Mouse (Mus musculus): ENCODE results near the gene Irf9.

GRCm38 (mm10) chr14:55656935-55657334 lies 53.6 kb downstream of the Irf9 start:
- TF ChIP-seq CTCF (IDR thresholded peaks at IDR 0.05; ENCODE audit: borderline replicate concordance, insufficient read depth, low read length) (no peak), POLR2A (IDR thresholded peaks at IDR 0.05; ENCODE audit: low read depth, low read length) (no peak)
